8 mouse cellular contexts compared by ENCODE assay signal in the genomic region with DNA sequence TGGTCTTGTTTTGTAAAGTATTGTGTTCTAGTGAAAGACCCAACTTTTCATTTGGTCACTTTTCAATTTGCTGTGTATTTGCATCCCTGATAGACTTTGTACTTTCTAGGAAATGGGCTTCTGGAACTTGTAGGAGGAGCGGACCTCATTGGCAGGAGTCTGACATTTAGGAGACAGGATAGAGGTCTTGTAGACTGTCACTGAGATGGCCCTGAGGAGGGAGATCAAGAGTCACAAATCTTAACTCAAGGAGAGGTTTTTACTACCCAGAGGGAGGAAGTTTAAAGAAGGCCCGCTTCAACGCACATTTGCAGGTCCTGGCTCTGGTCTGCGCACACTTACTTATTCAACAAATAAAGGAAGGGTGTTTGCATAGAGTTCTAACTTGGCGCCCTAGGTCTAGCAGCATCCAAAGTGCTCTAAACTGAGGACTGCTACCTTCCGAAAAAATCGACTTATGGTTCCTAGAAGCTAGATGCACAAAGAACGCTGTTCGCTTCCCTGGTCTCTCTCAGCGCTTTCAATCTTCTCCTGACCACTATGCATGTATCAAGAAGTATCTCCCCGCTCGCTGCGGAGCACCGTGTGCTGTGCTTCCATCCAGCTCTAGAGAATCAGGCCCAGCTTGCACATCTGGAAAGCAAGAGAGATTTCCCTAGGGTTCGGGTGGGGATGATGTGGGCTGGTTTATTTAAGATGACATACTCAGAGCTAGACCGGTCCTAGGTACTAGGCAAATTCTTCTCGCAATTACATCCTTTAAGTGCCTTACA. TPM values are rescaled to one million over a fixed set of nuclear protein-coding genes. Genes with fewer than 3 reads are reported as not detected.
DNase-seq lines count a peak whose midpoint lies in the region; ATAC-seq and TF ChIP-seq lines count a peak whose summit lies in the region.

No protein-coding gene starts in this region.

- peaks cover 13% of the 10 kb centered on the region; the same call in 1 of the 2 replicates for H3K4me1 ChIP-seq in lung, embryonic 16.5 days (replicated peaks; ENCODE audit: control insufficient read depth, insufficient read depth, low read length)
- H3K4me1 ChIP-seq in heart, postnatal 0 days (ENCODE audit: control insufficient read depth, insufficient read depth): peaks cover 22% of the 10 kb centered on the region
- H3K4me1 ChIP-seq in liver, embryonic 11.5 days (replicated peaks; ENCODE audit: control insufficient read depth, insufficient read depth, low read length): peaks cover 28% of the 10 kb centered on the region

- H3K9me3 ChIP-seq in lung, embryonic 16.5 days (ENCODE audit: control insufficient read depth, low read length): no peaks in the 10 kb centered on the region
- H3K9me3 ChIP-seq in heart, postnatal 0 days (replicated peaks; ENCODE audit: control insufficient read depth, low read length): no peaks in the 10 kb centered on the region
- no peaks in the 10 kb centered on the region for H3K9me3 ChIP-seq in liver, embryonic 11.5 days (ENCODE audit: control insufficient read depth, low read length)

- H3K36me3 ChIP-seq in lung, embryonic 16.5 days (ENCODE audit: control insufficient read depth, insufficient read depth, low read length): no peaks in the 10 kb centered on the region
- H3K36me3 ChIP-seq in heart, postnatal 0 days (replicated peaks; ENCODE audit: control insufficient read depth, insufficient read depth, low read length): peaks cover 4% of the 10 kb centered on the region
- H3K36me3 ChIP-seq in liver, embryonic 11.5 days (ENCODE audit: control insufficient read depth, insufficient read depth, low read length): no peaks in the 10 kb centered on the region
- H3K36me3 ChIP-seq in splenic B cell, adult 2 months (ENCODE audit: control insufficient read depth, insufficient read depth, low read length, poor library complexity, severe bottlenecking): no peaks in the 10 kb centered on the region; the same call in 1 of the 2 replicates

- no peak for ATAC-seq in lung, embryonic 16.5 days (ENCODE audit: low read depth)
- ATAC-seq in common myeloid progenitor, adult 5-6 weeks (replicated peaks; ENCODE audit: low read depth, poor library complexity, severe bottlenecking): 0 out of 2 replicates have a peak, but pooled peaks have one; percentile 9
- no peak for ATAC-seq in heart, postnatal 0 days (ENCODE audit: insufficient read depth, low read depth)
- ATAC-seq in liver, embryonic 11.5 days (replicated peaks; ENCODE audit: low FRiP score): no peak

- TF ChIP-seq CTCF in heart, postnatal 0 days (IDR thresholded peaks at IDR 0.05; ENCODE audit: low read depth): no peak

- H3K27me3 ChIP-seq in lung, embryonic 16.5 days (ENCODE audit: control insufficient read depth, insufficient read depth, low read depth, low read length): peaks cover 6% of the 10 kb centered on the region
- H3K27me3 ChIP-seq in heart, postnatal 0 days (ENCODE audit: control insufficient read depth, insufficient read depth, low read length): 0 out of 2 replicates have a peak, but pooled peaks cover 4% of the 10 kb centered on the region
- no peaks in the 10 kb centered on the region for H3K27me3 ChIP-seq in liver, embryonic 11.5 days (replicated peaks; ENCODE audit: control insufficient read depth, insufficient read depth, low read length)
- H3K27me3 ChIP-seq in splenic B cell, adult 2 months (ENCODE audit: control insufficient read depth, insufficient read depth, low read length, poor library complexity, severe bottlenecking): no peaks in the 10 kb centered on the region

- peak overlapping the region; percentile 85 for H3K9ac ChIP-seq in lung, embryonic 16.5 days (ENCODE audit: low read length)
- H3K9ac ChIP-seq in heart, postnatal 0 days (replicated peaks; ENCODE audit: low read depth, low read length): no peak overlapping the region
- no peak overlapping the region; the same call in 1 of the 2 replicates for H3K9ac ChIP-seq in liver, embryonic 11.5 days (ENCODE audit: low read depth, low read length)

- intact Hi-C loops in gastrocnemius, postnatal 36 days (cut with DNase I): no loop called here

- peak overlapping the region; percentile 84 for H3K4me3 ChIP-seq in lung, embryonic 16.5 days (ENCODE audit: low read length)
- peak overlapping the region; percentile 91 for H3K4me3 ChIP-seq in heart, postnatal 0 days (ENCODE audit: low read depth, low read length)
- H3K4me3 ChIP-seq in liver, embryonic 11.5 days (ENCODE audit: low read depth, low read length): peak overlapping the region; percentile 87

- 8% methylated on average over 17 of the region's 17 CpGs for WGBS in lung, embryonic 16.5 days
- 10% methylated on average over 17 of the region's 17 CpGs for WGBS in heart, postnatal 0 days
- 7% methylated on average over 17 of the region's 17 CpGs for WGBS in liver, embryonic 11.5 days

- H3K4me2 ChIP-seq in lung, embryonic 16.5 days (ENCODE audit: low read depth, low read length): peak overlapping the region; percentile 70
- peak overlapping the region; percentile 88 for H3K4me2 ChIP-seq in heart, postnatal 0 days (ENCODE audit: low read depth, low read length)
- peak overlapping the region; percentile 95 for H3K4me2 ChIP-seq in liver, embryonic 11.5 days

- TF ChIP-seq EP300 in heart, postnatal 0 days (IDR thresholded peaks at IDR 0.05; ENCODE audit: low read depth): no peak

- H3K27ac ChIP-seq in lung, embryonic 16.5 days (ENCODE audit: low read length): no peak overlapping the region
- H3K27ac ChIP-seq in heart, postnatal 0 days (ENCODE audit: low read depth): no peak overlapping the region
- H3K27ac ChIP-seq in liver, embryonic 11.5 days (ENCODE audit: low read depth, low read length): no peak overlapping the region; the same call in 1 of the 2 replicates

- no peak for DNase-seq in lung, postnatal 10 days
- DNase-seq in heart, postnatal 0 days (ENCODE audit: low spot score): no peak
- no peak for DNase-seq in liver, embryonic 11.5 days (ENCODE audit: low spot score)
- peak; percentile 46 for DNase-seq in splenic B cell, adult 2 months (ENCODE audit: low read depth, low spot score)
- no peak for DNase-seq in gastrocnemius, postnatal 36 days
- DNase-seq in layer of hippocampus, adult 8-10 months (ENCODE audit: low spot score in 2 of 2): no peak

RNA-seq across cellular contexts. Expression of a gene that starts 0.9 kb away (rescaled TPM):
- polyA plus RNA-seq in lung, embryonic 16.5 days (2015; fragmentation: Nextera tagmentation; extraction: Ambion mirVana): 68.0 and 68.3 TPM in 2 replicates
- 88.0 and 117 TPM in 2 replicates for total RNA-seq in common myeloid progenitor, adult 5-6 weeks (2017)
- total RNA-seq in heart, postnatal 0 days (2014; rRNA removed; ENCODE audit: low replicate concordance): 21.7 and 39.5 TPM in 2 replicates
- polyA plus RNA-seq in heart, postnatal 0 days (2015; fragmentation: Nextera tagmentation; extraction: Ambion mirVana): 44.2 and 44.5 TPM in 2 replicates
- polyA plus RNA-seq in liver, embryonic 11.5 days (2014; fragmentation: Nextera tagmentation; extraction: Ambion mirVana): 66.2 and 69.7 TPM in 2 replicates
- total RNA-seq in gastrocnemius, postnatal 36 days (2021): 10 to 100 TPM; 15.5 to 20.6 TPM
- 100 to 1,000 TPM; 306 to 318 (median 311) TPM for total RNA-seq in layer of hippocampus, adult 8-10 months (2022)

RNA-seq across cellular contexts. Expression of a gene that starts 24.7 kb away (rescaled TPM):
- polyA plus RNA-seq in lung, embryonic 16.5 days (2015; fragmentation: Nextera tagmentation; extraction: Ambion mirVana): 14.4 TPM in 2 replicates
- total RNA-seq in common myeloid progenitor, adult 5-6 weeks (2017): 9.0 and 14.7 TPM in 2 replicates
- 6.4 and 11.5 TPM in 2 replicates for total RNA-seq in heart, postnatal 0 days (2014; rRNA removed; ENCODE audit: low replicate concordance)
- 2.7 and 3.4 TPM in 2 replicates for polyA plus RNA-seq in heart, postnatal 0 days (2015; fragmentation: Nextera tagmentation; extraction: Ambion mirVana)
- 7.6 and 7.8 TPM in 2 replicates for polyA plus RNA-seq in liver, embryonic 11.5 days (2014; fragmentation: Nextera tagmentation; extraction: Ambion mirVana)
- total RNA-seq in gastrocnemius, postnatal 36 days (2021): 1 to 10 TPM; 2.8 to 4.0 TPM
- 10 to 100 TPM; 25.2 to 29.4 (median 27.8) TPM for total RNA-seq in layer of hippocampus, adult 8-10 months (2022)

RNA-seq across cellular contexts. Expression of a gene that starts 25.1 kb away (rescaled TPM):
- 84.3 and 84.5 TPM in 2 replicates for polyA plus RNA-seq in lung, embryonic 16.5 days (2015; fragmentation: Nextera tagmentation; extraction: Ambion mirVana)
- total RNA-seq in common myeloid progenitor, adult 5-6 weeks (2017): 111 and 115 TPM in 2 replicates
- 37.9 and 46.0 TPM in 2 replicates for total RNA-seq in heart, postnatal 0 days (2014; rRNA removed; ENCODE audit: low replicate concordance)
- polyA plus RNA-seq in heart, postnatal 0 days (2015; fragmentation: Nextera tagmentation; extraction: Ambion mirVana): 29.4 and 30.2 TPM in 2 replicates
- polyA plus RNA-seq in liver, embryonic 11.5 days (2014; fragmentation: Nextera tagmentation; extraction: Ambion mirVana): 69.6 and 80.5 TPM in 2 replicates
- 10 to 100 TPM; 14.9 to 18.7 TPM for total RNA-seq in gastrocnemius, postnatal 36 days (2021)
- 100 to 1,000 TPM in 1 of 4 experiments, 10 to 100 TPM in 3; 82.1 to 115 (median 87.7) TPM for total RNA-seq in layer of hippocampus, adult 8-10 months (2022)

RNA-seq across cellular contexts. Expression of a gene that starts 42.9 kb away (rescaled TPM):
- not detected in 2 replicates for polyA plus RNA-seq in lung, embryonic 16.5 days (2015; fragmentation: Nextera tagmentation; extraction: Ambion mirVana)
- not detected in 2 replicates for total RNA-seq in common myeloid progenitor, adult 5-6 weeks (2017)
- not detected in 2 replicates for total RNA-seq in heart, postnatal 0 days (2014; rRNA removed; ENCODE audit: low replicate concordance)
- polyA plus RNA-seq in heart, postnatal 0 days (2015; fragmentation: Nextera tagmentation; extraction: Ambion mirVana): not detected in 2 replicates
- polyA plus RNA-seq in liver, embryonic 11.5 days (2014; fragmentation: Nextera tagmentation; extraction: Ambion mirVana): not detected in 2 replicates
- not detected for total RNA-seq in gastrocnemius, postnatal 36 days (2021)
- total RNA-seq in layer of hippocampus, adult 8-10 months (2022): not detected

RNA-seq across cellular contexts. Expression of a gene that starts 44.1 kb away (rescaled TPM):
- polyA plus RNA-seq in lung, embryonic 16.5 days (2015; fragmentation: Nextera tagmentation; extraction: Ambion mirVana): 0.31 TPM in 1 of 2 replicates, not detected in the other
- not detected in 2 replicates for total RNA-seq in common myeloid progenitor, adult 5-6 weeks (2017)
- not detected in 2 replicates for total RNA-seq in heart, postnatal 0 days (2014; rRNA removed; ENCODE audit: low replicate concordance)
- polyA plus RNA-seq in heart, postnatal 0 days (2015; fragmentation: Nextera tagmentation; extraction: Ambion mirVana): not detected in 2 replicates
- polyA plus RNA-seq in liver, embryonic 11.5 days (2014; fragmentation: Nextera tagmentation; extraction: Ambion mirVana): not detected in 2 replicates
- not detected for total RNA-seq in gastrocnemius, postnatal 36 days (2021)
- total RNA-seq in layer of hippocampus, adult 8-10 months (2022): not detected
